Mouse (Mus musculus) kidney, embryonic 14.5 days (tissue): ENCODE results near the gene Tmprss11g. TPM values are rescaled to one million over a fixed set of nuclear protein-coding genes. Genes with fewer than 3 reads are reported as not detected.

Source experiments
- ATAC-seq: fragments of 200-750 bp; cut with Nextera tagmentation; 2 replicates; pipeline ENCODE4 v1.8.0; 2017; ENCODE audit warnings: moderate number of reproducible peaks, mild to moderate bottlenecking, moderate TSS enrichment, moderate library complexity; ENCODE audit not compliant: low FRiP score, low TSS enrichment
- H3K27ac ChIP-seq: fragments of 300-500 bp; sonication (generic); 2 replicates; pipeline ENCODE4 v1.5.1; 2014; ENCODE audit warnings: low read depth, mild to moderate bottlenecking, low read length, moderate library complexity, mixed read lengths
- H3K27me3 ChIP-seq: fragments of 300-500 bp; sonication (generic); 2 replicates; pipeline ENCODE4 v1.6.1; 2014; ENCODE audit warnings: mild to moderate bottlenecking, low read length; ENCODE audit not compliant: control insufficient read depth, insufficient read depth
- H3K36me3 ChIP-seq: fragments of 300-500 bp; sonication (generic); 2 replicates; pipeline ENCODE4 v1.6.1; 2014; ENCODE audit warnings: low read length, mixed read lengths; ENCODE audit not compliant: control insufficient read depth, insufficient read depth
- H3K4me1 ChIP-seq: fragments of 300-500 bp; sonication (generic); 2 replicates; pipeline ENCODE4 v1.6.1; 2014; ENCODE audit warnings: low read length, mixed read lengths; ENCODE audit not compliant: control insufficient read depth, insufficient read depth
- H3K4me2 ChIP-seq: fragments of 300-500 bp; sonication (generic); replicated peaks from 2 replicates; pipeline ENCODE4 v1.6.1; 2014; ENCODE audit warnings: low read depth, mild to moderate bottlenecking, low read length
- H3K4me3 ChIP-seq: fragments of 300-500 bp; sonication (generic); 2 replicates; pipeline ENCODE4 v1.5.1; 2014; ENCODE audit warnings: mild to moderate bottlenecking, low read length
- H3K9ac ChIP-seq: fragments of 300-500 bp; sonication (generic); 2 replicates; pipeline ENCODE4 v1.6.1; 2014; ENCODE audit warnings: low read depth, mild to moderate bottlenecking, low read length, moderate library complexity
- H3K9me3 ChIP-seq: fragments of 300-500 bp; sonication (generic); 2 replicates; pipeline ENCODE4 v1.6.1; 2016; ENCODE audit warnings: low read length; ENCODE audit not compliant: control insufficient read depth
- WGBS: fragments of 180-500 bp; shearing (Covaris S2); extraction: QIAGEN DNeasy Blood & Tissue Kit; methylation state at CpG from one replicate; pipeline ENCODE4 v1.1.7; 2014; 5-methylcytosine and 5-hydroxymethylcytosine counted together
- polyA plus RNA-seq: library from polyadenylated mRNA; unstranded; fragments of >200 nt; fragmentation: Nextera tagmentation; extraction: Ambion mirVana; gene quantifications from 2 replicates; pipeline ENCODE4 v1.2.1, GENCODE M21; 2014

Tmprss11g gene
- polyA plus RNA-seq, 1 experiment from 2014 or later, result not detected

- no peak overlapping the region for H3K27ac ChIP-seq
- ATAC-seq, result no peak
- no peaks in the 10 kb centered on the region for H3K36me3 ChIP-seq
- no peak overlapping the region for H3K9ac ChIP-seq
- no peak overlapping the region for H3K4me2 ChIP-seq
- WGBS, result 30% methylated on average over 2 of the region's 2 CpGs
- no peaks in the 10 kb centered on the region for H3K27me3 ChIP-seq
- H3K9me3 ChIP-seq, result no peaks in the 10 kb centered on the region
- H3K4me1 ChIP-seq, result no peaks in the 10 kb centered on the region
- H3K4me3 ChIP-seq, result no peak overlapping the region
Measured at GRCm38 (mm10) chr5:86439306-86439705, 79.1 kb downstream of the Tmprss11g start.

DNA sequence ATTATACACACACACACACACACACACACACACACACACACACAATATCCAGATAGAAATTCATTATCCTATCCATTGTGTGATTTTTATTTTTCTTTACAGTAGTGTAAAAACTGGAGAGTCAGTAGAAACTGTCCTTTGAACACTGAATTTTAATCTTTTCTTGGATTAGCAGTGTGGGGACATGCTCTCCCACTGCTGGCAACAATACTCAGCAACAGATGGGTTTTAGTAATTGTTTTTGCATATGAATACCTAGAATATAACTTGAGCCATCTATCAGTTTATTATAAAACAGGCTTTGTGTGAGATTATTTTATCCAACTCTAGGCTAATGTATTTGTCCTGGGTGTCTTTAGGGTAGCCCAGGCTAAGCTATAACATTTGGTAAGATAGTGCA, 79.9 kb downstream of the Tmprss11g start:
- Histone ChIP-seq H3K27me3 (no peaks in the 10 kb centered on the region), H3K4me1 (no peaks in the 10 kb centered on the region), H3K27ac (no peak overlapping the region), H3K4me2 (no peak overlapping the region), H3K4me3 (no peak overlapping the region), H3K9me3 (no peaks in the 10 kb centered on the region), H3K36me3 (no peaks in the 10 kb centered on the region), H3K9ac (no peak overlapping the region)
- ATAC-seq, result no peak

Other genes with a start within 250 kb of the Tmprss11g start
- gene Tmprss11c, start 229.3 kb downstream of the Tmprss11g start, polyA plus RNA-seq, result not detected in 2 replicates
- gene Tmprss11d, start 145.2 kb downstream of the Tmprss11g start, polyA plus RNA-seq, result not detected in 2 replicates
- not detected in 2 replicates for gene Tmprss11a, start 49.6 kb downstream of the Tmprss11g start, polyA plus RNA-seq
- gene Tmprss11f, start 113.8 kb upstream of the Tmprss11g start, polyA plus RNA-seq, result not detected in 2 replicates
- not detected in 2 replicates for gene Tmprss11b, start 157.8 kb upstream of the Tmprss11g start, polyA plus RNA-seq
- not detected in 2 replicates for gene Tmprss11e, start 227.2 kb upstream of the Tmprss11g start, polyA plus RNA-seq